16 mouse cellular contexts compared by ENCODE assay signal in the genomic region with DNA sequence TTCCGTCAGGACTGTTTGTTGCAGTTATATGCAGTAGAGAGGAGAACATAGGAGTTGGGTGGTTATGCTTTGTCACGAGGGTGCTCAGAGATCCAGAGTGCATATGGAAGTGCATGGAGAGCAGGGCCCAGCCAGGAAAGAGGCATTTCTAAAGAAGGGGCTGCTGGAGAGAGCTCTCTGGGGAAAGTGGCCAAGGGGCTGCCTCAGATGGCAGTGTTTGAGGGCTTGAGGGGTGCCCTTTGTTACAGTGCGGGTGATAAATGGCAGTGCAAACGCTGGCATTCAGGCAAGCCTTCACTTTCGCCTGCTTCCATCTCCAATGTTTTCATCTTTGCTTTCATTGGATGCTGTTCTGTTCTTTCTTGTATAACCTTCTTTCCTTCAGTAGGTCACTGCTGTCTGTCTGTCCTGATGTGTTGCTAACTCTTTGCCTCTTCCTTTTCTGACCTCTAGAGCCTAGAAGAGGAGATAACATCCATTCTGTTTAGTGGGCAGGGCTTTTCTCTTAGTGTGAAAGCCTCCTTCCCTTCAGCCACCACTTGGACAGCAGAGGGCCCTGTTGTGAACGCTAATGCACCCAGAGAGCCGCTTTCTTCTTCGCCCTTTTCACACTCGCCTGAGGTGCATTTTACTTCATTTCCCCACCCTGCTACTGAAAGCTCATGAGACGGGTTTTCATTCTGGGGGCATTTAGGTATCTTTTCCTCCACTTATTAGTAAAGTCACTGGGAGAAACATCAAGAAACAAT. TPM values are rescaled to one million over a fixed set of nuclear protein-coding genes. Genes with fewer than 3 reads are reported as not detected.
DNase-seq lines count a peak whose midpoint lies in the region; ATAC-seq and TF ChIP-seq lines count a peak whose summit lies in the region.
"Had no signal": no experiment of that assay in that cellular context is flagged by ENCODE, and none has a peak within 500 bp of the region (broad histone marks: within the 10 kb centered on the region; RNA-seq: fewer than 3 reads in every experiment).

No protein-coding gene starts in this region.

- H3K4me1 ChIP-seq in liver, postnatal 0 days (ENCODE audit: insufficient read depth) = no peaks in the 10 kb centered on the region; the same call in 1 of the 2 replicates
- no peaks in the 10 kb centered on the region for H3K4me1 ChIP-seq in liver, embryonic 11.5 days (replicated peaks; ENCODE audit: control insufficient read depth, insufficient read depth, low read length)
- H3K4me1 ChIP-seq in ES-E14 (ENCODE audit: control insufficient read depth in 2 of 2, insufficient read depth in 2 of 2, low read length in 2 of 2, poor library complexity in 1 of 2) = no peaks in the 10 kb centered on the region
- 0 out of 2 replicates have a peak, but pooled peaks cover 8% of the 10 kb centered on the region for H3K4me1 ChIP-seq in hindbrain, embryonic 13.5 days (replicated peaks)
- no peaks in the 10 kb centered on the region for H3K4me1 ChIP-seq in intestine, embryonic 15.5 days (replicated peaks)

- in situ Hi-C loops in ES-E14 (cut with MboI; ENCODE audit: low sequenced_read_pairs in 2 of 2, unreplicated experiment in 2 of 2) = loop anchor here in 1 of 2 experiments (25.0 kb wide), 1 partner anchor 237 kb away; no protein-coding TSS in a partner anchor

- no peak for ATAC-seq in liver, postnatal 0 days
- ATAC-seq in liver, embryonic 11.5 days (replicated peaks; ENCODE audit: low FRiP score) = no peak
- peak; percentile 54; the same call in 1 of the 2 replicates for ATAC-seq in hindbrain, embryonic 13.5 days (ENCODE audit: low FRiP score)
- ATAC-seq in intestine, embryonic 15.5 days = no peak

- H3K9ac ChIP-seq in liver, postnatal 0 days (replicated peaks) = no peak overlapping the region
- no peak overlapping the region for H3K9ac ChIP-seq in liver, embryonic 11.5 days (ENCODE audit: low read depth, low read length)
- no peak overlapping the region for H3K9ac ChIP-seq in ES-E14 (ENCODE audit: insufficient read depth, low read depth, low read length, poor library complexity, severe bottlenecking)
- H3K9ac ChIP-seq in hindbrain, embryonic 13.5 days = no peak overlapping the region
- no peak overlapping the region for H3K9ac ChIP-seq in intestine, embryonic 15.5 days
- H3K9ac ChIP-seq: neural tube, embryonic 12.5 days had no signal

- H3K4me2 ChIP-seq in liver, postnatal 0 days (ENCODE audit: low read depth, low read length) = no peak overlapping the region
- no peak overlapping the region for H3K4me2 ChIP-seq in liver, embryonic 11.5 days
- no peak overlapping the region for H3K4me2 ChIP-seq in hindbrain, embryonic 13.5 days
- H3K4me2 ChIP-seq in intestine, embryonic 15.5 days (replicated peaks) = no peak overlapping the region
- H3K4me2 ChIP-seq: neural tube, embryonic 12.5 days had no signal

- H3K36me3 ChIP-seq in liver, postnatal 0 days (replicated peaks; ENCODE audit: insufficient read depth, low read length) = peaks cover 16% of the 10 kb centered on the region
- peaks cover 3% of the 10 kb centered on the region for H3K36me3 ChIP-seq in liver, embryonic 11.5 days (ENCODE audit: control insufficient read depth, insufficient read depth, low read length)
- H3K36me3 ChIP-seq in ES-E14 (ENCODE audit: control insufficient read depth, insufficient read depth, low read length, poor library complexity, severe bottlenecking) = peaks cover 22% of the 10 kb centered on the region
- H3K36me3 ChIP-seq in hindbrain, embryonic 13.5 days = 0 out of 2 replicates have a peak, but pooled peaks cover 6% of the 10 kb centered on the region
- H3K36me3 ChIP-seq in intestine, embryonic 15.5 days = no peaks in the 10 kb centered on the region

- H3K4me3 ChIP-seq in liver, postnatal 0 days (ENCODE audit: low read depth, low read length) = no peak overlapping the region
- H3K4me3 ChIP-seq in liver, embryonic 11.5 days (ENCODE audit: low read depth, low read length) = no peak overlapping the region
- H3K4me3 ChIP-seq in ES-E14 (ENCODE audit: insufficient read depth in 1 of 2, low read depth in 1 of 2, low read length in 2 of 2, poor library complexity in 1 of 2, severe bottlenecking in 1 of 2) = no peak overlapping the region
- H3K4me3 ChIP-seq in hindbrain, embryonic 13.5 days = no peak overlapping the region
- H3K4me3 ChIP-seq in intestine, embryonic 15.5 days (replicated peaks) = no peak overlapping the region
- H3K4me3 ChIP-seq: neural tube, embryonic 12.5 days had no signal

- H3K9me3 ChIP-seq in liver, postnatal 0 days (ENCODE audit: low read length) = no peaks in the 10 kb centered on the region
- no peaks in the 10 kb centered on the region for H3K9me3 ChIP-seq in liver, embryonic 11.5 days (ENCODE audit: control insufficient read depth, low read length)
- H3K9me3 ChIP-seq in ES-E14 (ENCODE audit: control insufficient read depth, insufficient read depth, low read depth, low read length) = no peaks in the 10 kb centered on the region
- no peaks in the 10 kb centered on the region for H3K9me3 ChIP-seq in hindbrain, embryonic 13.5 days
- no peaks in the 10 kb centered on the region for H3K9me3 ChIP-seq in intestine, embryonic 15.5 days
- H3K9me3 ChIP-seq: neural tube, embryonic 12.5 days had no signal

- peak; percentile 82 for DNase-seq in heart, adult 11 months
- DNase-seq in heart, postnatal 14 days = no peak
- DNase-seq in liver, postnatal 0 days = no peak
- DNase-seq in liver, embryonic 11.5 days (ENCODE audit: low spot score) = no peak
- DNase-seq in ES-E14 (ENCODE audit: low read depth, low spot score) = peak; percentile 3
- DNase-seq in cerebellum, postnatal 36 days = no peak
- DNase-seq: adrenal gland, postnatal 36 days; cerebellum, adult 18-20 months; lung, adult 18-20 months; thymus, postnatal 36 days had no signal

- WGBS in liver, postnatal 0 days (ENCODE audit: insufficient replicate concordance) = 65% methylated on average over 10 of the region's 10 CpGs
- 68% methylated on average over 10 of the region's 10 CpGs for WGBS in liver, embryonic 11.5 days
- WGBS in hindbrain, embryonic 13.5 days = 49% methylated on average over 10 of the region's 10 CpGs
- 71% methylated on average over 10 of the region's 10 CpGs for WGBS in intestine, embryonic 15.5 days

- TF ChIP-seq EP300 in liver, postnatal 0 days (IDR thresholded peaks at IDR 0.05; ENCODE audit: low read depth) = no peak

- TF ChIP-seq CTCF in liver, postnatal 0 days (IDR thresholded peaks at IDR 0.05; ENCODE audit: low read depth) = peak; percentile 53

- H3K27me3 ChIP-seq in liver, postnatal 0 days (ENCODE audit: insufficient read depth, low read length) = no peaks in the 10 kb centered on the region
- H3K27me3 ChIP-seq in liver, embryonic 11.5 days (replicated peaks; ENCODE audit: control insufficient read depth, insufficient read depth, low read length) = no peaks in the 10 kb centered on the region
- H3K27me3 ChIP-seq in hindbrain, embryonic 13.5 days = no peaks in the 10 kb centered on the region
- H3K27me3 ChIP-seq in intestine, embryonic 15.5 days (replicated peaks) = no peaks in the 10 kb centered on the region
- H3K27me3 ChIP-seq: neural tube, embryonic 12.5 days had no signal

- H3K27ac ChIP-seq in liver, postnatal 0 days (ENCODE audit: low read depth) = no peak overlapping the region
- H3K27ac ChIP-seq in liver, embryonic 11.5 days (ENCODE audit: low read depth, low read length) = no peak overlapping the region
- H3K27ac ChIP-seq in ES-E14 (ENCODE audit: insufficient read depth, low read depth, low read length, poor library complexity, severe bottlenecking) = no peak overlapping the region
- no peak overlapping the region for H3K27ac ChIP-seq in hindbrain, embryonic 13.5 days
- no peak overlapping the region for H3K27ac ChIP-seq in intestine, embryonic 15.5 days
- H3K27ac ChIP-seq: neural tube, embryonic 12.5 days had no signal

- intact Hi-C loops in heart, postnatal 14 days (cut with DNase I) = no loop called here

TF ChIP-seq in ES-E14, 5 proteins besides CTCF, POLR2A, EP300 and RAD21:
- TF ChIP-seq HCFC1 (IDR thresholded peaks at IDR 0.05; ENCODE audit: borderline replicate concordance, insufficient read depth, low read length) = no peak
- TF ChIP-seq ZC3H11A (IDR thresholded peaks at IDR 0.05; ENCODE audit: borderline replicate concordance, low read depth, low read length) = no peak
- TF ChIP-seq CHD2 (IDR thresholded peaks at IDR 0.05; ENCODE audit: low read depth, low read length) = no peak
- no peak for TF ChIP-seq MAFK (IDR thresholded peaks at IDR 0.05; ENCODE audit: insufficient read depth, low read depth, low read length)
- no peak for TF ChIP-seq ZNF384 (IDR thresholded peaks at IDR 0.05; ENCODE audit: low read depth, low read length)

RNA-seq across cellular contexts. Expression of gene Smlr1, which starts 36.6 kb away (rescaled TPM):
- not detected for total RNA-seq in heart, postnatal 14 days (2021)
- 64.3 and 73.2 TPM in 2 replicates for polyA plus RNA-seq in liver, postnatal 0 days (2015; fragmentation: Nextera tagmentation; extraction: Ambion mirVana)
- polyA plus RNA-seq in liver, embryonic 11.5 days (2014; fragmentation: Nextera tagmentation; extraction: Ambion mirVana) = 2.2 and 2.4 TPM in 2 replicates
- total RNA-seq in ES-E14 (2012; rRNA removed) = not detected in 2 replicates
- 0.12 TPM in 1 of 2 replicates, not detected in the other for polyA plus RNA-seq in hindbrain, embryonic 13.5 days (2015; fragmentation: Nextera tagmentation; extraction: Ambion mirVana)
- 9.3 and 12.8 TPM in 2 replicates for polyA plus RNA-seq in intestine, embryonic 15.5 days (2015; fragmentation: Nextera tagmentation; extraction: Ambion mirVana)
- total RNA-seq: adrenal gland, postnatal 36 days; heart, adult 18-20 months; hematopoietic stem cell, adult 5-6 weeks; left cerebral cortex, postnatal 10 days had no signal
- polyA plus RNA-seq: neural tube, embryonic 12.5 days had no signal

Comparison
In these comparisons a context has a peak if more than half of its experiments do, and no peak if none do; other contexts are left out.
1. DNase-seq: peak in heart, adult 11 months (single experiment) and ES-E14 (single experiment); none in heart, postnatal 14 days (0 of 2), liver, postnatal 0 days (single experiment), liver, embryonic 11.5 days (single experiment) and cerebellum, postnatal 36 days (0 of 2).